Mouse (Mus musculus) E14TG2a.4 (cell line): ENCODE results near the gene Frmd5.

Source experiments
- CTCF ChIP-seq: conservative IDR thresholded peaks from 2 replicates; pipeline ENCODE4 v1.5.1; 2014; ENCODE audit warnings: low read length
- POU5F1 ChIP-seq: IDR thresholded peaks from 2 replicates; pipeline ENCODE4 v1.6.1; 2014; ENCODE audit warnings: low read length, borderline replicate concordance

- TF ChIP-seq CTCF, result no peak
- TF ChIP-seq POU5F1, result no peak
These were observed 150.9 kb downstream of the Frmd5 start for GRCm38 (mm10) chr2:121655966-121656365.
